Mouse (Mus musculus) cerebellum, adult 11 months (tissue): ENCODE measurements around the gene Agmat.
"Not testable (repeated sequence)": the region's sequence is repeated elsewhere in the genome, so short reads cannot be mapped to it uniquely, and the experiment has no call there.

Experiments used
- DNase-seq: peaks from one replicate; pipeline ENCODE4 v3.0.0; 2022

Agmat gene

GRCm38 (mm10) chr4:141736856-141737255, 9.6 kb upstream of the Agmat start:
- DNase-seq = no peak

GRCm38 (mm10) chr4:141738015-141738414, 8.5 kb upstream of the Agmat start:
- no peak for DNase-seq

- DNase-seq = no peak
Measured at GRCm38 (mm10) chr4:141741856-141742255, 4.6 kb upstream of the Agmat start.

- no peak for DNase-seq
Measured at GRCm38 (mm10) chr4:141742381-141742780, 4.1 kb upstream of the Agmat start.

GRCm38 (mm10) chr4:141749557-141749956, 3.1 kb downstream of the Agmat start:
- DNase-seq = no peak

GRCm38 (mm10) chr4:141750826-141751225, 4.4 kb downstream of the Agmat start:
- DNase-seq = no peak

DNA sequence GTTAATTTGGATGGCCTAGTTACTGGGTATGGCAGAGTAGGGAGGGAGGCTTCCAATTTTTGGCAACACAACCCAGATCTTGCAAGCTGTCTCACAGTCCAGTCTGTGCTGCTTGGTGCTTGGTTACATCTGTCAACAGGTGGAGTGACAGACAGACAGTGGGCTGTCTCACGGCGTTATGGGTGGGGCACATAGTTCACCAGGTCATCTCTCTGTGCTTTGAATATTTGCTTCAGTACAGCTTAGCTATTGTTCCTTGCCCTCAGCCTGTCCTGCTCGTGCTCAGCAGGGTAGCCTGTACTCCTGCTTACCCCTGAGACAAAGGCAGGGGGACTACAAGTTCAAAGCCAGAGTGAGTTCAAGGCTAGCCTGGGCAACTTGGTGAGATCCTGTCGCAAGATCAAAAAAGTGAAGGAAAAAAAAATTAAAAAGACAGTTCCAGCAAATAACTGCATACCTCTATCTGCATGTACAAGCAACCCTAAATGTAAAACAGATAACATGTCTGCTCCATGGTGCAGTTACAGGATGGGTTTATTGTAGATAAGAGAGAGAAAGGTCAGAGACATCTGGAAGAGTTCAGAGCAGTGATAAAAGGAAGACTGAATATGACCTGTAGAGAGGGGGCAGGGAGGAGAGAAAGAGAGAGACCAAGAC, 5.1 kb downstream of the Agmat start:
- DNase-seq = no peak

GRCm38 (mm10) chr4:141752076-141752421, 5.6 kb downstream of the Agmat start:
- DNase-seq = no peak

DNA sequence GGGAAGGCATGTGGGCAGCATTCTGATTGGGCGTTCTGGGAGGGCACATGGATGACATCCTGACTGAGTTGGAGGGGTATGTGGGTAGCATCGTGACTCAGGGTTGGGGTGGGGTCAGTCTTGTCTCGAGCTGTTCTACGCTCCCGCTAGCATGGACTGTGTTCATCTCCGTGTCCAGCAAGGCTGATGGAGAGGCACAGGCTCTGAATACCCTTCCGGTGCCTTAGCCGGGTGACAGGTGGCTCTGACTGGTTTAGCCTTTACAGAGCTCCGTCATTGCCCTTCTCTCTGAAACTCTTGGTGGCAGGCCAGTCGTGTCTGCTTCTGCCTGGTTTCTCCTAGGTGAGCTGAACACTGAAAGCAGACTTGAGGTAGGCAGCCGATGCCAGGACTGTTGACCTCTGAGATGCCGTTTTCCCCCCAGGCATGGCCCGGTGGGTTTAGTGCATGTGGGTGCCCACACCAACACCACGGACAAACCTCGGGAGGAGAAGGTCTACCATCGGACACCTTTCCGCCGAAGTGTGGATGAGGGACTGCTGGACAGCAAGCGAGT, 9.0 kb downstream of the Agmat start:
- DNase-seq = no peak

GRCm38 (mm10) chr4:141757124-141757523, 10.7 kb downstream of the Agmat start:
- DNase-seq = no peak

GRCm38 (mm10) chr4:141758874-141759542, 12.5 kb downstream of the Agmat start:
- no peak for DNase-seq

DNA sequence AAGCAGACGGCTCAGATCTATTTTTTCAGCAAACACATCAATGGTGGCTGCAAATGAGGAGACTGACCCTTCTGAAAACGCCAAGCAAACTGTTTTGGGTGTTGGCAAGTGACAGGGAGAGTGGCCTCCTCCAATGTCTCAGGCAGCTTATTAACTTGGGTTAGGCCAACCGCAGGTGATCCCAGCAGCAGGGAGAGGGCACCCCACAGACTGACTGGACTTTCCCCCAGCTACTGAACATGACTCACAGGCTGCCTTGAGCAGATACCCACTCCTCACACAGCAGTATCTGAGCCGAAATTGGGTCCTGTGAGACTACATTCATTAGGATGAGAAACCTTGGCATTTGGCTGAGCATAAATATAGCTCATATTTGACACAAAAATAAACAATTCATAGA, 14.5 kb downstream of the Agmat start:
- no peak for DNase-seq

DNA sequence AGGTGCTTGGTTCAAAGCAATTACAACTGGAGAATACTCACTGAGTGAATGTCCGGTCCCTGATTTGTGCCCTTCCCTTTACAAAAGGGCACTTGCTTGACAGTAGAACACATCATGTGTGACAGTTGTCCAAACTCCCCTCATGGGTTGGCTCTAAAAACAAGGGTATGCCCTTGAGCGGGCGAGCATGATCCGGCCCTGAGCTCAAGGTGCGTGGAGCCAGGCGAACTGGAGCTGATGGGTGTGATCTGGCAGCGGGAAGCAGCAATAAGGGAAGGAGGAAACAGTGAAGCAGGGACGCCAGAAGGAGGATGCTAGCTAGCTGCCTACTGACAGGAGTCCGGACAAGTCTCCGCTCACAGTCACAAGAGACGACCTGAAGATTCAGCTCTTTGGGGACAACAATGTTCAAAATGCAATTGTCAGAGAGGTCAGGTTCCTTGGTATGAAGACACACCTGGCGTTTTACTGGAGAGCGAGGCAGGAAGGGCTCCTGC, 15.7 kb downstream of the Agmat start:
- DNase-seq = no peak

DNA sequence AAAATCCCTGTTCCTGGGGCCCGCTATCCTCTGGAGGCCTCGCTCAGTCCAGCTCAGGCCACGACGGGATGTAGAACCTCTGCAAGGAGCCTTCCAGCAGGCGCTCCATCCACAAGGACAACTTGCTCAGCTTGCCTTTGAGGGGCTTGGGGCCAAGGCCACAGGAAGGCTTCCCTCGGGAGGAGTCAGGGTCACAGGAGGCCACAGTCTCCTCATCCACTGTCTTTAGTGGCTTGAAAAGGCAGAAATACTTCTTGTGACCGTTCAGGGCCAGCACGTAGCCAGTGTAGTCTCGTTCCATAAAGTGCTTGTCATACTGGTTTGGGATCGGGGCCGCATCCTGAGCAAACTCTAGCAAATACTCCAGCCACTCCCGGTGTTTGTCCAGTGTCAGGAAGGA, 17.0 kb downstream of the Agmat start:
- no peak for DNase-seq

DNA sequence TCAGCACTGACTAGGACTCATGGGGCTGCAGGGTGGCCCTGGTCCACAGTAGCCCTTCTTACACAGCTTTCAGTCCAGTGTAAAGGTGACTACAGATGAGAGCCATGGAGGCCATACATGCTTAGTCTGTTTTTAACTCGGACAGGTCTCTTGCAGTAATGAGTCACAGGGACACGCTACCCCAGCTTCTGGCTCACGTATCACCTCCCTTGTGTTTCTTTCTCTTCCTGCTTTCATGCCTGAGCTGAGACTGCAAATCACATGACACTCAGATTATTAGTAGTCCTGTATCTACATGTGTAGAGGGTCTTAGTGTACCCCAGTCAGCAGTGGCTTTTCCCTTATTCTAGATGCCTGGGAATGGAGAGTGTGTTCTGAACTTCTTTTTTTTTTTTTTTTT, 18.5 kb downstream of the Agmat start:
- DNase-seq = no peak

GRCm38 (mm10) chr4:141766316-141766667, 19.8 kb downstream of the Agmat start:
- DNase-seq = no peak

- DNase-seq = peak; percentile 18
Measured at GRCm38 (mm10) chr4:141766668-141767352, 20.3 kb downstream of the Agmat start.

DNA sequence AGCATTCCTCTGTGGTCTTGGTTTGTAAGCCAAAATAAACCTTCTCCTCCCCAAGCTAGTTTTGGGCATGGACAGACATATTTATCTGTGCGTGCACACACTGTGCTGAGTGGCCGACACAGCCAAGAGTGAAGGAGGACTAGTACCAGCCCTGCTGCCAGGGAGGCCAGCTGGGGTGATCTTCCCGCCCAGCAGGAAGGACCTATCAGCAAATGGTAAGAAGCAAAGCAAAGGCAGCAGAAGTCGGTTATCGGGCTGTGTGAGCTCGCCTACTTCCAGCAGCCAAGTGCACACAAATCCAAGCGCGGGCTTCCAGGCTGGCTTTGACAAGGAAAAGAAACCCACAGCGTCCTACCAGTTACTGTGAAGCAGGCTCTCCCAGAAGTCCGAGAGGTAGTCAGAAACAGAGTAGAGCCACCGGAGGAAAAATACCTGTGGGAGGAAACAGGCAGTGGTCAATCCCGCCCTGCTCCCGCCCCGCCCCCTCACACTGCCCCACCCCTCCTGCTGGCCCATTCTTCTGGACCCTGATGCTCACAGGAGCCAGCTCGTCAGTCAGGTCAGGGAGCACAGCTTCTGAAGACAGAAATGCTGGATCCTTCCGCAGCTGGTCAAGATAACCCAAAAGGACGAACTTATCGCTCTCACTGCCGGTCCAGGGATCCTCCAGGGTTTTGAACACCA, 21.0 kb downstream of the Agmat start:
- peak; percentile 67 for DNase-seq

DNA sequence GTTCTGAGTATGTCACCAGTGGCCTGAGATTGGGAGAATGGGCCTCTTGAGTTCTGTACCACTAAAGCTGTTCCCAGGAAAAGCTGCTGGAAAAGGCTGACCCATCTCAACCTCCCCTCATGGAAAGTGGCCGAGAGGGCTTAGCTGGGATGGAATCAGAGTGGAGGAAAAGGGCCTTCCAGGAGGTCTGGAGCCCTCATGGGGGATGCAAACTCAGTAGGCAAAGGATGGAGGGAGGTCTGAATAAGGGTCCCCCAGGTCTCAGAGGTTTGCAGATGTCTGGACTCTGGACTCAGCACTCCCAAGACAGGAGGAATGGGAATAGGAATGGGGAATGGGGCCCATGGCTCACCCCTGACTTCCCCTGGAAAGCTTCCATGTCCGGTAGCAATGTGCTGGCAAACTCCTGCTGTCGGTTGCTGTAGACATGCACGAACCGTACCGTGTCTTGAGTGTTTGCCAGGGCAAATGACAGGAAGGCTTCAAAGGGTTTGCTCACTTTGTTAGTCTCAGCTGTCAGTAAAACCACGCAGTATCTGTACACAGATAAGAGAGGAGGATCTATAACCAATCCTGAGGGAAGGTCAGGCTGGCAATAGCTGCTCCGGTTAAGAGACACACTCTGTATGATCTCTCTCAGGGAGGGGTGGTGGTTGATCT, 23.2 kb downstream of the Agmat start:
- DNase-seq = no peak

GRCm38 (mm10) chr4:141771823-141772222, 25.4 kb downstream of the Agmat start:
- DNase-seq = no peak

DNA sequence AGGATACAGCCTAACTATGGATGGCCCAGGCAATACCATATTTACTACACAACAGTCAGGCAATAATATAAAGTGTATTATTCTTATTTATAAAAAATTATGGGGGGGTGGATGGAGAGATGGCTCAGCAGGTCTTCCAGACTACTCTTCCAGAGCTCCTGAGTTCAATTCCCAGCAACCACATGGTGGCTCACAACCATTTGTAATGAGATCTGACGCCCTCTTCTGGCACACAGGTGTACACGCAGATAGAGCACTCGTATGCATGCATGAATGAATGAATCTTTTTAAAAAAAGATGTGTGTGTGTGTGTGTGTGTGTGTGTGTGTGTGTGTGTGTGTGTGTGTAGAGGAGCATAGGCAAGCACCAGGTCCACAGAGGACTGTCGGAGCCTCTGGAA, 26.5 kb downstream of the Agmat start:
- not testable (repeated sequence) for DNase-seq

- DNase-seq = no peak
Measured at GRCm38 (mm10) chr4:141779828-141780227, 33.4 kb downstream of the Agmat start.
